Mouse (Mus musculus): ENCODE data around the gene Agpat4.

Gene Agpat4

DNA sequence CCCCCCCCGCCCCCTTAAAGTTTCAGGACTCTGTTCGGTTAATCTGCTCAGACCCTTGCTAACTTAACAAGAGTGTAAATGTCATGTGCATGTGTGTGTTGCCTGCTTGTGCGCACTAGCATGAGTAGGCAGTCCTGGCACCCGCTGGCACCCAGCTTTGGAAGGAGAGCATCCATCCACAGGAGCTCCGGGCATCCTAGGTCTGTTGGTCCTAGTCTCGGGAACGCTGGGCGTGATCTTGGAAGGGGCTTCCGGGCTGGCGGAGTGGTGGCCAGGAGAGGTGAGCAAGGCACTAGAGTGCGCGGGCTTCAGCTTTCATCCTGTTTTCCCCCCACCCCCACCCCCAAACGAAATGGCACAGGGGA is at the start of gene Agpat4:
TSS of gene Agpat4 (plus strand) at position 144 of the 365 bp plus-strand sequence.
- 1% methylated on average over 13 of the region's 13 CpGs for WGBS

DNA sequence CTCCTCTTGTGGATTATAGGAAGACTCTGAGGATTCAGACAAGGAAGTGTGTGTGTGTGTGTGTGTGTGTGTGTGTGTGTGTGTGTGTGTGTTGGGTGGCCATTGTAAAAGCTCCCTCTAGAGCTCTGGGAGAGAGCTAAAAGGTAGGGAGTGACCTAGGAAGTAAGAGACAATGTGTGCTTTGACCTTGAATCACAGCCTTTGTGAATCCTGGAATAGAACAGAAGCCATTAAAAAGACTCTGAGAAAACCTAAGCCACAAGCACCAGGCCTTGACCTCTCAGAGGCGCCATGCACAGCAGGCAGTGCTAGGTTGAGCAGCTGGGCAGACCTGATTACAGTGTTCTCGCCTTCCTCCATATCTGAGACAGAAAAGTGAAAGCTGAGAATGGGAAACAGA is 41.7 kb upstream of the Agpat4 start:
- WGBS = 74% methylated on average over 2 of the region's 2 CpGs

DNA sequence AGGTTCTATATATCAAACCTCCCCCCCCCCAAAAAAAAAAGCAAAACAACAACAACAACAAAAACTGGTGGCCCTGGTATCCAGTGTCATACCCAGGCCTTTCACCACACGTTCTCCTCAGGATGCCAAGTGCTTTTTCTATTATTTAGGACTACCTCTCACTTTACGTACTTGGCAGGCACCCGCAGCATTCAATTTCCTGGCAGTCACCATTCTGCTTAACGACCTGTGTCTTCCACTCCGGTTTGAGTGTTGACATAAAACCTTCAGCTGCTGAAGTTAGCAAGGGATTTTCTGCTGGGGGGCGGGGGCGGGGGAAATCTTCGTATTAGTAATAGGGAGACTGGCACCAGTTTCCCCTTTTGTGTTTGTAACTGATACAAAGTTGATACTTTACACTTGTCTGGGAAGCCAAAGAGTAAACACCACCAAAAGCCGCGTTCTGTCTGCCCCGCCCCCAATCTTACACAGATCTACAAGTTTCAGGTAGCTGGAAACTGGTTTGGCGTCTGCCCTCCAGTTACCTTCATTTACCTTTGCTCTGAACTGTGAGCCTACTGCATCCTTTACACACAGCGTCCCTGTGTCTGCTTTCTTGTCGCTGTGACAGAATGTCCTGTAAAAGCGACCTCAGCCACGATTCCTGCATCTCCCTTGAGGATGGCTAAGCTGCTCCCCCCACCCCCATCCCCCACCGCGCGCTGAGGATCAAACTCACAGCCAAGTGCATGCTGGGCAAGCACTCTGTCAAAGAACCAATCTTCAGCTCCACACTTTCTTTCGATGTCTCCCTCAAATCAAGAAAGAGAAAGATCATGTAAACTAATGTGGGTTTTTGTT is 37.6 kb upstream of the Agpat4 start:
- WGBS = 53% methylated on average over 20 of the region's 20 CpGs

DNA sequence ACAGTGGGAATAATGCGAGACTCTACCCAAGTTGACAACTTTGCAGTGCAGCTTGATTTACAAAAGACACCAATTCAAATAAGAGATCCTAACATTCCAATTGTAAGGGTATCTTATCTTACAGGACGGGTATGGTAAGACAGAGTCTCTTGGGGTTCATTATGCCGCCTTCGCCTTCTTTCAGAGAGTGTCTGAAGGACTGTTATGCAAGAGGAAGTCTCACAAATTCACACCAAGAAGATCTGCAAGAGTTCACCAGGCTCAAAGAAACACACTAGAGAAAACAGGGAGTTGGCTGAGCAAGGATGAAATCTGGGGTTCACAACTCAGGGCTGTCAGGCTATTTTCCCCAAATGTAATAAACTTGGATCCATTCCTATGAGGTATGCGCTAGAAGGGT is 36.3 kb upstream of the Agpat4 start:
- WGBS = 63% methylated on average over 5 of the region's 5 CpGs

DNA sequence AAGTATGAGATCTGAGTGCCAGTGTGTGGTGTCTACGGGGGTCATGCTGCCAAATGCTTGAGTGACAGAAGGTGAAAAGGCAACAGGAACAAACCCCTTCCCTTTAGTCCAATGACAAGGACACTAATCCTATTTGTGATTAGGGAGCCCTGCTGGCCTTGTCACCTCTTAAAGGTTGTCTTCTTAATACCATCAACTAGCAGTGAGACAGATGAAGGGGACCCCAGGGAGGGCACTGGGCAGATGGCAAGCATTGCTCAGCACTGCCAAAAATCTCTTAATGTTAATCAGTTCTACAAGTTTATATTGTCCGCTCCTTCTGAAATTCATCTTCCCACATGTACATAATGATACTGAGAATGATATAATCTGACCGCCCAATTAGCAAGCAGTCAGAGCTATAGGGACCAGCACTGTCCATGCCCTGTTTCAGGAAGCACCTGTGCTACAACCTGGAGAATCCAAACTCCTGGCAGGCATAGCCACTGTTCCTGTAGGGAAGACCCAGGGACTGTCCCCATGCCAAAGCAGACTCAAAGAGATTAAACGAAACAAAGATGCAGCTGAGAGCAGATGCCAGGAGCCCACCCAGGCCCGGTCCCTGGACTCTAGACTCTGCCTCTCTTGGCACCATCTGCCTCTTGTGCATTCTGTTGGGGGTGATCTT is 28.1 kb upstream of the Agpat4 start:
- WGBS = 69% methylated on average over 5 of the region's 5 CpGs

DNA sequence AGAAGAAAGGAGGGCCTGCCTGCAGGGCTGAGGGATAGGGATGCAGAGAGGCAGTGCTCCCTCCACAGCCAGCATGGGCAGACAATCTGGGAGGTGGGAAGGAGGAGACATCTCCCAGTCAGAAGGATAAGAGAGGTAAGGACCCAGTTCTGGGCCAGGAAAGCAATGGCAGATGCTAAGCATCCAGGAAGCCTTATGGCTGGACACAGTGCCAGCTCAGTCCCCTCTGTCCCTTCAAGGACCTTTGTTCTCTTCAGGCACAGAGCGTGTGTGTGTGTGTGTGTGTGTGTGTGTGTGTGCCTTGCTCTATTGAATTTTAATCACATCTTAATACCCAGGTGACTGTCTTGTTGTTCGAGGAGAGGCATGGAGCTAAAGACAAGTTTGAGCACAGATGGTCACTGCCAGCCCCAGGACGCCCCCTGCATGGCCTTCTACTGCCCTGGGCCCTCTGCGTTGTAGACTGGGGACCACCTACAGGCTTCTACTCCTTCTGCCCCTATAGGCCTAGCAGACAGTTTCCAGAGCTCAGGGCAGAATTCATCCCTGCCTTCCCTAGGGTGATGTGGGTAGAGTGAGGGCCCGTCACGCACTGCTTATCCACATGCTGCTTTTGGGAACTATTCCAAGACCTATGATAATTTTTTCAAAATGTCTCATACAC is 25.5 kb upstream of the Agpat4 start:
- 86% methylated on average over 6 of the region's 6 CpGs for WGBS

DNA sequence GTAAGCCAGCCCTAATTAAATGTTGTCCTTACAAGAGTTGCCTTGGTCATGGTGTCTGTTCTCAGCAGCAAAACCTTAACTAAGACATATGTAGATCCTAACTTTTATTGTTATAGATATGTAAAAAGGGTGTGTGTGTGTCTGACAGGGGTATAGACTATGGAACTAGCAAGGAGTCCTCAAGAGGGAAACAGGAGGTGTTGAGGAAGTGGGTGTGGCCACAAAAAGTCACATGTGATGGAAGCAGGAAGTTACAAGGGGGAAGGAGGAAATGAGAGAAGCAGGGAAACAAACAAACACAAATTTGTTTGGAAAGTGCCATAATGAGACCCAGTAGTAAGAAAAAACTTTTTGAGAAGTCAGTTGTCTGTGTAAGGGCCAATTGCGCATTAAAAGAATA is 24.5 kb upstream of the Agpat4 start:
- 97% methylated on average over 1 of the region's 1 CpGs for WGBS

DNA sequence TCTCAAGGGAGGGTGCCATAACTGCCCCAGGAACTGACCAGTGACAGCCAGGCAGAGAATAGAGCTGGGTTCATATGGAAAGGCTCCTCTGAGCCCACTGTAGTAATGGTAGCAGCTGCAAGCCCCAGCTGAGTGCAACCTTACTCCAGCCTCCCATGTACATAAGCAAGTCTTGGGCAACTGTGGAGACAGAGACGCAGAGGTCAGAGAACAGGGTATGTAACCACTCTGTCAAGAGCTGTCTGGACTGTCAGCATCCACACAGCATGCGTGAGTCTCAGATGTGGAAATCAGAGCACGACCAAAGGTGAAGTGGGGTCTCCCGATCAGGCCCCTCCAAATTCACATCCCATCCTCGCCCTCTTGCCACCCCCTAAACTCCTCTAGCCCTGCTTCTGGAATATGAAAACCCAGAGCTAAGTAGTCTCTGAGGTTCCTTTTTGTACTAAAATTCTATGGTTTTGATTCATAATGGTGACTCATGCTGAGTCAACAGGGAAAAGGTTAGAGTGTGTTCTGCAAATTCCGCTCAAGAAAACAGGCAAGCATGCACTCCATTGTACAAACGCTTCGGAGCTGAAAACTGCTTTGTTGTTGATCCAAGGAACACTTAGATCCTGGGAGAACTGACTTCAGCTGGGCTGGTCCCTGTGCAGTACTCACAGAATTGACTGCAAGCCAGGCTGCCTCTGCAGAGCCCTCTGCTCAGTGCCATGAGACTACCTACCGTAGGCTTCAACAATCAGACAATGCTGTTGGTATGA is 23.5 kb upstream of the Agpat4 start:
- 68% methylated on average over 9 of the region's 9 CpGs for WGBS

DNA sequence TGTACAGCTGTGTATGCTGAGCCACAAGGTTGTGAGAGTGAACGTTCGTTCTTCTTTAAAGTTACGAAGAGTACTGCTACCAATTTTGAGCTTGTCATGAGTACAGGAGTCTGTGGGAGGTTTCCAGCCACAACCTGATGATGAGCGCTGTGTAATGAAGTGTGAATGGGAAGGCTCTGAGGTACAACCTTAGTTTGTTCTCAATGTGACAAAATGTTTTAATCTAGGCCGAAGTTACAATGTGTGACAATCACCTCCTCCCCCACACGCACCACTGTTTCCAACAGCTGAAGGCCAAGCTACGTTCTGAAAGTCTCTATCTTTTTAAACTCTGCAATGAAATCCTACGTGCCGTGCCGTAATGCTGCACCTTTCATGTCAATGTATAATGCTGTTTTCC is 16.2 kb upstream of the Agpat4 start:
- 68% methylated on average over 10 of the region's 10 CpGs for WGBS

DNA sequence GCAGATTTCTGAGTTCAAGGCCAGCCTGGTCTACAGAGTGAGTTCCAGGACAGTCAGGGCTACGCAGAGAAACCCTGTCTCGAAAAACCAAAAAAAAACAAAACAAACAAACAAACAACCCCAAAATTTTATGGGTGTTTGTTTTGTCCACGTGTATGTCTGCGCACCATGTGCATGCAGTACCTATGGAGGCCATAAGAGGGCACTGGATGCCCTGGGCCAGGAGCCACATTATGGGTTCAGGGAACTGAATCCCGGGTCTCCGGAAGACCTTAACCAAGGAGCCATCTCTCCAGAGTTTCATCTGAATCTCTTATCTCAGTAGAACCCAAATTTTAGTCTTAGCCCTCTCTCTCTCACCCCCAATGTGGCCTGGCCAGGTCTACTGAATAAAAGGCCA is 14.7 kb upstream of the Agpat4 start:
- 93% methylated on average over 6 of the region's 6 CpGs for WGBS

DNA sequence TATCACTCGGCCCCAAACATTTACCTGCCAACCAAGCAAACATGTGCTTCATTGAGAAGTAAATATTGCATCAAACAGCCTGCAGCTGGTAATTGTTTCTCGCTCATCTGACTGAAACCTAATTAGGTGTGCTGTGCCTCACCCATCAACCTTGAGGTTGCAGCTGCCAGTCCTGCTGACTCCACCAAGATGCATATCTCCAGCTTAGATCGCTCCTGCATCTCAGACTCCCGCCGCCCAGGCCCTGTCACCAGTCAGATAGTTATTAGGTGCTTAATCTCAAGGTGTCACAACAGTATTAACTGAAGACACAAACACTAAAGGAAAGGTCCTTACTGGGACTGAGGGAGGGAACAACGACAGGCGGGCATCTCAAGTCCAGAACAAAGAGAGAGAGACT is 14.3 kb upstream of the Agpat4 start:
- WGBS = 94% methylated on average over 7 of the region's 7 CpGs

DNA sequence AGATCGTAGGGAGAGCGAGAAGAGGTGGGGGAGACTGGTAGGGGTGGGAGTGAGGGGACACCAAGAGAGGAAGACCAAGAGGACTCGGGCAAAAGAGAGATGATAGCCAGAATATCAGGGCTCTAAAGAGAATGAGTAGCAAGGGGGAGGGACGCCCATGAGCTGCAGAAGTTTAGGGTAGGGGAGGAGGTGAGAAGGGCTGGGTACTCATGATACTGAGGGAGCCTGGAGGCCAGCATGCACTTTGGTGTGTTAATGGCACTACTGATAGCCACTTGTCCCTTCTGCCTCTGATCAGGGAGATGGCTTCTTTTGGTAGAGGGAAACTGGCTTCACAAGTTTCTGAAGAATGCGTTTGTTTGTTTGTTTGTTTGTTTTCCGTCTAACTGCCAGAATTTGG is 13.8 kb upstream of the Agpat4 start:
- 95% methylated on average over 6 of the region's 6 CpGs for WGBS

DNA sequence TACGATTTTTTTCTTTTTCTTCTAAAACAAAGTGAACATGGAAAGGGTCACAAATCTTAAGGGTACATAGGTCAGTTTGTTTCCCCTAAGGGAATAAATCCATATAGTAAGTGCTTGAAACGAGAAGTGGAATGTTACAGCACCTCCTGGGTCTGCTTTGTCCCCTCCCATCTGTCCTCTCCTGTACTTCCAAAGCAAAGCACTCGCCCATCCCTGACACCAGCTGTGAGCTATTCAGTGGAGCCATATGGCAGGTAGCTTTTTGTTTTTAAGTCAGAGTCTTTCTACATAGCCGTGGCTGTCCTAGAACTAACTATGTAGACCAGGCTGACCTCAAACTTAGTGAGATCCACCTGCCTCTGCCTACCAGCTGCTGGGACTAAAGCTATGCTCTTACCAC is 12.2 kb upstream of the Agpat4 start:
- 46% methylated on average over 4 of the region's 4 CpGs for WGBS

DNA sequence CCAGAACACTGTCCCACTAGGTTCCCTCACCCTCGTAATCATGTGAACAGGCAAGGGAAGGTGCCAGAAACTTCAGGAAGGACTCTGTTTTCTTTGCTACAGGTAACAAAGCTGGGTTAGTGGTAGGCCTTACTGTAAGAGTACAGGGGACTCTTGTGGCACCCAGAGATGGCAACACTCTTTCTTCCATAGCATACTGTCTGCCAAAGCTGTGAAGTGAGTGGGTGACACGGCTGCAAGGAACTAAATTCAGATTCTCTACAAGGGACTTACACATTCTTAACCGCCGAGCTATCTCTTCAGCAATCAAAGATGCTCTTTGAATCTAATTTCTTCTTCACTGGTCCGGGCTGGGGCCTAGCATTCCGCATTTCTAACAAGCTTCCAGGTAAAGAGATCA is 4.9 kb upstream of the Agpat4 start:
- 60% methylated on average over 6 of the region's 6 CpGs for WGBS

DNA sequence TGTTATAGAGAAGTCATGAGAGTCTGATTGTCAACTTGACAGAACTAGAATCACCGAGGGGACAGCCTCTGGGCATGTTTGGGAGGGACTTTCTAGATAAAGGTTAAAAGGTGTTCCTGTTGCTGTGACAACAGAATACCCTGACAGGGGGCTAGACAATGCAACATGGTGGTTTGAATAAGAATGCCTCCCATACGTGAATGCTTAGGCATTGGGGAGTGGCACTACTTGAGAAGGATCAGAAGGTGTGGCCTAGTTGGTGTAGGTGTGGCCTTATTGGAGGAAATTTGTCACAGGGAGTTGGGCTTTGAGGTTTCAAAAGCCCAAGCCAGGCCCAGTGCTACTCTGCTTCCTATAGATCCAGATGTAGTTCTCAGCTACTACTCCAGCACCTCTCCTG is 3.4 kb upstream of the Agpat4 start:
- 88% methylated on average over 2 of the region's 2 CpGs for WGBS

DNA sequence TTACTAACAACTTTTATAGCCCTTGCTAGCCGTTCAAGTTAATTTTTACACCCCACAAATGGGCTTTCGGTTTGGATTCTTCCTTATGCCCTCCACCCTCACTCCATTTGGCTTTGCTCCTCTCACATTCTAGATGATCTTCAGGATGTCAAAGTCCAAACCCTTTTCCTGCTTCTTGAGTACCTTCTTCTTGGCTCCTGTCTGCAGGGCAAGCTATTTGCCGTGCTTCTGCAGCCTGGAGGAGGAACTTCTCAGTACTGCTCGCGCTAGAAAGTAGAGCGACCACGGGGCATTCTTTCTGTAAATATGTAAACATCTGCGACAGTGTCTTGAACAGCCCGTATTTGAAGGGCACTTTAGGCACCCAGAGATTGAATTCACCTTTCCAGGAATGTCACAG is 373 bp upstream of the Agpat4 start:
- WGBS = 7% methylated on average over 9 of the region's 9 CpGs

DNA sequence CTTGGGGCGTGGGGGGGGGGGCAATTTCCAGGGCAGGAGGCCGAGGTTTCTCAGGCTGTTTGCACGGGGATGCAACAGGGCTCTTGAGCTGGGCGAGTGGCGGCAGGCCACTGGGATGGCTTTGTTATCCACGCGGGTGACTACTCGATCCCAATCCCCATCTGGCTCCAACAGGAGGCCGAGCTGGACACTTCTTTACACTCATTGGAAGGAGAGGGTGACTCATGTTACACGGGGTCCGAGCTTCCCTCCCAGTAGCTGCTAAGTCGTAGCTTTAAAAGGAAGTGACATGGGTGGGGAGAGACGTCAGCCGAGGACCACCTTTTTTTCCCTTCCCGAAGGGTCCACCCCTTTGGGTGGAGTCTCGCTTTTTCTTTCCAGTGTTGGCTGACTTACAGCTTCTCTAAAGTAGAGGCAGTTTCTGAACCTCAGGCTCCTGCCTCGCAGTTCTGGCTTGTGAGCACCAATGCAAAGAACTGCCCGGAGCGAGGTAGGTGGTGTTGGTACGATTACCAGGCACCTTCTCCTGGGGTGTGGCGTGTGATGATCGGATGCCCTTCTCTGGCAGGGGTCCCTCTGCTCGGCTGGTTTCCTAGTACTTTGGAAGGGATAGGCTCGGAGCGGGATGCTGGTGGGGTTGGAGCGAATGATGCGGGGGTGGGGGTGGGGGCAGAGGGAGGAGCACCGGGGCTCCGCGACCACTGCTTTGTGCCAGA is 580 bp downstream of the Agpat4 start:
- WGBS = under 1% methylated on average over 30 of the region's 30 CpGs

DNA sequence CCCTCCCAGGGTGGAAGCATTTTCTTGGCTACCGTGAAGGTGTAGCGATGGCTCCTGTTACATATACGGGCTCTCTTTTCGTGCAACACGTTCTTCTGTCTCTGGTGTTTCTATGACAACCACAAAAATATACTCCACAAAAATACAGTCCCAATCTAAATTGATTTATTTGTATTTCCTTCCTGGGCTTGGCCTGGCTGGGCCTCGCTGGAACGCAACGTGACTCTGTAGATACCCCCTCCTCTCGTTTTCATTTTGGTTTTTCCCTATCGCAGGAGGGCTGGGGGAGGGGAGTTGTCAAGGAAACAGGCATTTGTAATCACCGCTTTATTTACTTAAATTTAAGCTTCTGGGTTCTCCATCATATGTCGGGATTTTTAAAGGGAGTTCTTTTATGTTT is 1.2 kb downstream of the Agpat4 start:
- under 1% methylated on average over 12 of the region's 12 CpGs for WGBS

DNA sequence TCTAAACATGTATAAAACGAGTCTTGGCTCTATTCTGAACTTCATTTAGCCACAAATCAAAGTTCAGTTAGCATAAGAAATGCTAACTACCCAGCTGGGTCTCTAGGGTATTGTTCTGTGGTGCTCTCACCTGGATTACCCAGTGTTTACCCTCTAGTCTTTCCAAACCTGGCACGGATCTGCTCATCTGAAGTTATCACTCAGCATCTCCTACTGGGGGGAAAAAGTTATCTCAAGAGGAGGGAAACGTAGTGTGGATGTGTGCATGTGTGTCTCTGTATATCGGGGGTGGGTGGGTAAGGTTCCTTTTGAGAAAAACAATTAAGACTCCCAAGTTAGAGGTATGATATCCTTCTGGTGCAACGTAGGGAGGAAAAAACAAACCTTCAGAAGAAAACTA is 1.8 kb downstream of the Agpat4 start:
- 27% methylated on average over 5 of the region's 5 CpGs for WGBS

DNA sequence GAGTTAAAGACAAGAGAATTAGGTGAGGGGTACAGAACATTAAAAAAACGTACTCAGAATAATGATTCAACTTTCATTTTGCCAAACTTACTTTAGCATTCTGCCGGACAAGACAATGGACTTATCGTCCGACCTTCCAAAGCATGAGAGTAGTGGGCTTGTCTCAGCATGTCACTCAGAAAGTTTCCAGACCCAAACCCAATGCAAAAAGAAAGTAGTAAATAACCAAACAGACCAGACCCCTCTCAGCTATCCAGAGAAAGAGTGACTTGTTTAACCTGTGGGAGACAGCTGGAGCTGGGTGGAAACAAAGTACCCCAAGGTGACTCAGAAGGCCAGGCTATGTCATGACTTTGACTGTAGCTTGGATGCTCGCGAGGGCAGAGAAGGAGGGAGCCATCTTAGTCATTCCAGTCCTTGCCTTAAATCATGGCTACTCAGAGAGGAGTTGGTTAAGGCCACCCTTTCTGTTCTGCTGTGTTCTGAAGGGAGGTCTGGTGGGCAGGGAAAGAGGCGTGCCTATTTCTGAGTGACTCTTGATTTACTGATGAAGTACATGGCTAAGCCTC is 2.8 kb downstream of the Agpat4 start:
- 78% methylated on average over 7 of the region's 7 CpGs for WGBS

DNA sequence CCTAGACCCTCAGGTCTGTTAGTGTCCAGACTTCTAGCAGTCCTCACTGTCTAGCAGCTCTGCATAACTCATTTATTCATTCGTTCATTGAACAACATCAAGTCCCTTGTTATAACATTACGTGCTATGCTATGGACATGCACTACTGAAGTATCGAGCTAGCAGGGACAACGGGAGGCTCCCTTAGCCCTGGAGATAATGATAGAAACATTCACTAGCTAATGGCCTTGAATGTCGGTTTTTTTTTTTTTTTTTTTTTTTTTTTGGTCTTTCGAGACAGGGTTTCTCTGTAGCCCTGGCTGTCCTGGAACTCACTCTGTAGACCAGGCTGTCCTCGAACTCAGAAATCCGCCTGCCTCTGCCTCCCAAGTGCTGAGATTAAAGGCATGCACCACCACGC is 3.8 kb downstream of the Agpat4 start:
- WGBS = 71% methylated on average over 9 of the region's 9 CpGs
